Comparison of ENCODE assay signal across 10 mouse cellular contexts in genomic region chr19:10134692-10135091, GRCm38 (mm10). TPM values are rescaled to one million over a fixed set of nuclear protein-coding genes. Genes with fewer than 3 reads are reported as not detected.
A peak's percentile ranks its signal among the peaks of the same experiment; 100 is the strongest.
DNase-seq lines count a peak whose midpoint lies in the region; ATAC-seq and TF ChIP-seq lines count a peak whose summit lies in the region.
"Had no signal": no experiment of that assay in that cellular context is flagged by ENCODE, and none has a peak within 500 bp of the region (broad histone marks: within the 10 kb centered on the region; RNA-seq: fewer than 3 reads in every experiment).

No protein-coding gene starts in this region.

- no peak for TF ChIP-seq CTCF in hindbrain, postnatal 0 days (IDR thresholded peaks at IDR 0.05; ENCODE audit: low read depth)
- no peak for TF ChIP-seq CTCF in small intestine, adult 2 months (IDR thresholded peaks at IDR 0.05; ENCODE audit: extremely low read depth, insufficient read length, insufficient replicate concordance, low read depth, low read length)

- H3K27ac ChIP-seq in hindbrain, postnatal 0 days: no peak overlapping the region
- no peak overlapping the region for H3K27ac ChIP-seq in hindbrain, embryonic 16.5 days (ENCODE audit: low read depth, low read length)
- H3K27ac ChIP-seq in small intestine, adult 2 months (ENCODE audit: insufficient read depth, low read depth, low read length): peak overlapping the region; percentile 45; the same call in 1 of the 2 replicates
- H3K27ac ChIP-seq in midbrain, embryonic 14.5 days (replicated peaks; ENCODE audit: low read depth, low read length): no peak overlapping the region
- H3K27ac ChIP-seq in forebrain, embryonic 13.5 days: no peak overlapping the region
- H3K27ac ChIP-seq: liver, embryonic 14.5 days had no signal

- no peaks in the 10 kb centered on the region for H3K36me3 ChIP-seq in hindbrain, postnatal 0 days (ENCODE audit: insufficient read depth, low read length)
- no peaks in the 10 kb centered on the region for H3K36me3 ChIP-seq in hindbrain, embryonic 16.5 days (ENCODE audit: control insufficient read depth, insufficient read depth, low read length)
- H3K36me3 ChIP-seq in small intestine, adult 2 months (ENCODE audit: control insufficient read depth, insufficient read depth, low read length): no peaks in the 10 kb centered on the region
- no peaks in the 10 kb centered on the region for H3K36me3 ChIP-seq in midbrain, embryonic 14.5 days (ENCODE audit: control insufficient read depth, insufficient read depth, low read length)
- no peaks in the 10 kb centered on the region for H3K36me3 ChIP-seq in forebrain, embryonic 13.5 days (ENCODE audit: poor library complexity, severe bottlenecking)
- H3K36me3 ChIP-seq: G1E had no signal

- no peaks in the 10 kb centered on the region for H3K9me3 ChIP-seq in hindbrain, postnatal 0 days (ENCODE audit: low read length)
- no peaks in the 10 kb centered on the region for H3K9me3 ChIP-seq in hindbrain, embryonic 16.5 days (ENCODE audit: control insufficient read depth, low read length)
- H3K9me3 ChIP-seq in midbrain, embryonic 14.5 days (ENCODE audit: control insufficient read depth, low read length): no peaks in the 10 kb centered on the region
- no peaks in the 10 kb centered on the region for H3K9me3 ChIP-seq in forebrain, embryonic 13.5 days (replicated peaks)
- H3K9me3 ChIP-seq: G1E had no signal

- ATAC-seq in hindbrain, postnatal 0 days: no peak
- ATAC-seq in hindbrain, embryonic 16.5 days: no peak
- no peak for ATAC-seq in midbrain, embryonic 14.5 days (ENCODE audit: low FRiP score, low TSS enrichment)
- no peak for ATAC-seq in forebrain, embryonic 13.5 days

- WGBS in hindbrain, postnatal 0 days: 38% methylated on average over 2 of the region's 2 CpGs
- WGBS in hindbrain, embryonic 16.5 days: 43% methylated on average over 2 of the region's 2 CpGs
- WGBS in small intestine, adult 2 months: 21% methylated on average over 2 of the region's 2 CpGs
- WGBS in midbrain, embryonic 14.5 days: 77% methylated on average over 2 of the region's 2 CpGs
- 63% methylated on average over 2 of the region's 2 CpGs for WGBS in forebrain, embryonic 13.5 days

- H3K4me3 ChIP-seq in hindbrain, postnatal 0 days (ENCODE audit: low read length): no peak overlapping the region
- H3K4me3 ChIP-seq in hindbrain, embryonic 16.5 days (ENCODE audit: low read length): no peak overlapping the region
- no peak overlapping the region for H3K4me3 ChIP-seq in small intestine, adult 2 months (ENCODE audit: low read depth, low read length)
- H3K4me3 ChIP-seq in midbrain, embryonic 14.5 days (replicated peaks; ENCODE audit: low read depth, low read length): no peak overlapping the region
- H3K4me3 ChIP-seq in forebrain, embryonic 13.5 days: no peak overlapping the region

- peak; percentile 16 for DNase-seq in hindbrain, postnatal 0 days (ENCODE audit: low spot score)
- peak; percentile 73 to 85 for DNase-seq in heart, adult 9 months (ENCODE audit: low spot score in 2 of 2)
- peak; percentile 84 for DNase-seq in kidney, postnatal 14 days
- no peak for DNase-seq in midbrain, embryonic 14.5 days
- no peak for DNase-seq in frontal cortex, postnatal 14 days (ENCODE audit: low spot score in 2 of 2)

- no peak overlapping the region for H3K9ac ChIP-seq in hindbrain, postnatal 0 days (replicated peaks; ENCODE audit: low read length)
- H3K9ac ChIP-seq in hindbrain, embryonic 16.5 days (ENCODE audit: low read depth, low read length): no peak overlapping the region
- no peak overlapping the region for H3K9ac ChIP-seq in midbrain, embryonic 14.5 days (replicated peaks; ENCODE audit: low read length)
- H3K9ac ChIP-seq in forebrain, embryonic 13.5 days: no peak overlapping the region
- H3K9ac ChIP-seq: liver, embryonic 14.5 days had no signal

- no peak for TF ChIP-seq POLR2A in small intestine, adult 2 months (IDR thresholded peaks at IDR 0.05; ENCODE audit: low read depth, low read length)

- H3K27me3 ChIP-seq in hindbrain, postnatal 0 days (ENCODE audit: insufficient read depth, low read length): no peaks in the 10 kb centered on the region
- H3K27me3 ChIP-seq in hindbrain, embryonic 16.5 days (replicated peaks; ENCODE audit: control insufficient read depth, insufficient read depth, low read length): no peaks in the 10 kb centered on the region
- H3K27me3 ChIP-seq in small intestine, adult 2 months (ENCODE audit: control insufficient read depth, insufficient read depth, low read length): no peaks in the 10 kb centered on the region
- no peaks in the 10 kb centered on the region for H3K27me3 ChIP-seq in midbrain, embryonic 14.5 days (ENCODE audit: control insufficient read depth, insufficient read depth, low read length)
- H3K27me3 ChIP-seq in forebrain, embryonic 13.5 days: no peaks in the 10 kb centered on the region

- H3K4me2 ChIP-seq in hindbrain, postnatal 0 days (ENCODE audit: low read depth, low read length): no peak overlapping the region
- no peak overlapping the region for H3K4me2 ChIP-seq in hindbrain, embryonic 16.5 days (ENCODE audit: low read length)
- no peak overlapping the region for H3K4me2 ChIP-seq in midbrain, embryonic 14.5 days (ENCODE audit: low read length)
- no peak overlapping the region for H3K4me2 ChIP-seq in forebrain, embryonic 13.5 days

- no peaks in the 10 kb centered on the region; the same call in 1 of the 2 replicates for H3K4me1 ChIP-seq in hindbrain, postnatal 0 days (ENCODE audit: insufficient read depth, low read length)
- no peaks in the 10 kb centered on the region for H3K4me1 ChIP-seq in hindbrain, embryonic 16.5 days (ENCODE audit: control insufficient read depth, insufficient read depth, low read depth, low read length)
- peaks cover 2% of the 10 kb centered on the region; the same call in 1 of the 2 replicates for H3K4me1 ChIP-seq in small intestine, adult 2 months (ENCODE audit: control insufficient read depth, insufficient read depth, insufficient read length, low read length)
- no peaks in the 10 kb centered on the region for H3K4me1 ChIP-seq in midbrain, embryonic 14.5 days (ENCODE audit: control insufficient read depth, insufficient read depth, low read length)
- H3K4me1 ChIP-seq in forebrain, embryonic 13.5 days: no peaks in the 10 kb centered on the region

RNA-seq across cellular contexts. Expression of gene Fads2, which starts 33.1 kb away (rescaled TPM):
- total RNA-seq in hindbrain, postnatal 0 days (2014; rRNA removed): 318 and 330 TPM in 2 replicates
- polyA plus RNA-seq in hindbrain, postnatal 0 days (2015; fragmentation: Nextera tagmentation; extraction: Ambion mirVana): 260 and 272 TPM in 2 replicates
- 236 and 253 TPM in 2 replicates for polyA plus RNA-seq in hindbrain, embryonic 16.5 days (2015; fragmentation: Nextera tagmentation; extraction: Ambion mirVana)
- 29.6 and 44.9 TPM in 2 replicates for polyA plus RNA-seq in small intestine, adult 2 months (2012; rRNA removed)
- polyA plus RNA-seq in midbrain, embryonic 14.5 days (2014; fragmentation: Nextera tagmentation; extraction: Ambion mirVana): 67.3 and 114 TPM in 2 replicates
- 134 and 154 TPM in 2 replicates for polyA plus RNA-seq in forebrain, embryonic 13.5 days (2015; fragmentation: Nextera tagmentation; extraction: Ambion mirVana)

RNA-seq across cellular contexts. Expression of gene Fads1, which starts 48.0 kb away (rescaled TPM):
- total RNA-seq in hindbrain, postnatal 0 days (2014; rRNA removed): 198 and 208 TPM in 2 replicates
- 148 and 151 TPM in 2 replicates for polyA plus RNA-seq in hindbrain, postnatal 0 days (2015; fragmentation: Nextera tagmentation; extraction: Ambion mirVana)
- polyA plus RNA-seq in hindbrain, embryonic 16.5 days (2015; fragmentation: Nextera tagmentation; extraction: Ambion mirVana): 169 and 177 TPM in 2 replicates
- polyA plus RNA-seq in small intestine, adult 2 months (2012; rRNA removed): 8.5 and 11.6 TPM in 2 replicates
- polyA plus RNA-seq in midbrain, embryonic 14.5 days (2014; fragmentation: Nextera tagmentation; extraction: Ambion mirVana): 125 and 152 TPM in 2 replicates
- 148 and 172 TPM in 2 replicates for polyA plus RNA-seq in forebrain, embryonic 13.5 days (2015; fragmentation: Nextera tagmentation; extraction: Ambion mirVana)

Comparison
In these comparisons a context has a peak if more than half of its experiments do, and no peak if none do; other contexts are left out.
1. DNase-seq: peak in hindbrain, postnatal 0 days (single experiment), heart, adult 9 months (2 of 2) and kidney, postnatal 14 days (single experiment); none in midbrain, embryonic 14.5 days (single experiment) and frontal cortex, postnatal 14 days (0 of 2).
2. RNA of gene Fads1, which starts 48.0 kb away (polyA plus RNA-seq): 169 to 177 TPM in hindbrain, embryonic 16.5 days, 125 to 152 TPM in midbrain, embryonic 14.5 days, 148 to 172 TPM in forebrain, embryonic 13.5 days and 148 to 151 TPM in hindbrain, postnatal 0 days; 8.5 to 11.6 TPM in small intestine, adult 2 months; every median in the first group is over 10 times any median in the second.